Mouse (Mus musculus): ENCODE data around the gene AC124108.1.
"Not testable (repeated sequence)": the region's sequence is repeated elsewhere in the genome, so short reads cannot be mapped to it uniquely, and the experiment has no call there.

The AC124108.1 gene

GRCm38 (mm10) chr1:132191093-132191785, at the start of gene AC124108.1, which contains the start of gene Lemd1:
Gene AC124108.1 (plus strand): TSS chr1:132191457.
Gene Lemd1 (plus strand): TSS chr1:132191431.
- no peak for DNase-seq (ENCODE audit: low spot score in 2 of 2)

GRCm38 (mm10) chr1:132141753-132142152, 49.5 kb upstream of the AC124108.1 start:
- DNase-seq (ENCODE audit: low spot score in 2 of 2), result no peak

GRCm38 (mm10) chr1:132143079-132143478, 48.2 kb upstream of the AC124108.1 start:
- DNase-seq (ENCODE audit: low spot score in 2 of 2), result no peak

- DNase-seq (ENCODE audit: low spot score in 2 of 2), result no peak
These were observed 47.5 kb upstream of the AC124108.1 start for GRCm38 (mm10) chr1:132143730-132144129.

DNA sequence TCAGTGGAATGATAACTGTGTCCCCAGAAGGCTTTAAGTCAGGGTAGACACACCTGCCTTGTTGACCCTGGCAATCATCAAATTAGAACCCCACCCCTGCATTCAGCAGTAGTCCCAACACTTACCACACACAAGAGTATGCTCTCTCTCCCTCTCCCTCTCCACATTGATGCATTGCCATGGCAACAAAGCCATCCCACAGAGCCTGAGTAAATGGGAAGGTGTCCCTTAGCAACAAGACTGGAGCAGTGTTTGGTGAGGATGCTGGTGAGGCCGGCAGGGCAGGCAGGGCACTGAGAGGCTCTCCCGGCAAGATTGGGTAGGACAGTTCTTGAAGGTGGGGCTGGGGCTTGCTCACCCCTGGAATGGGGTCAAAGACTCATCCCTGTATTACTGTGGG, 47.0 kb upstream of the AC124108.1 start:
- no peak for DNase-seq (ENCODE audit: low spot score in 2 of 2)

DNA sequence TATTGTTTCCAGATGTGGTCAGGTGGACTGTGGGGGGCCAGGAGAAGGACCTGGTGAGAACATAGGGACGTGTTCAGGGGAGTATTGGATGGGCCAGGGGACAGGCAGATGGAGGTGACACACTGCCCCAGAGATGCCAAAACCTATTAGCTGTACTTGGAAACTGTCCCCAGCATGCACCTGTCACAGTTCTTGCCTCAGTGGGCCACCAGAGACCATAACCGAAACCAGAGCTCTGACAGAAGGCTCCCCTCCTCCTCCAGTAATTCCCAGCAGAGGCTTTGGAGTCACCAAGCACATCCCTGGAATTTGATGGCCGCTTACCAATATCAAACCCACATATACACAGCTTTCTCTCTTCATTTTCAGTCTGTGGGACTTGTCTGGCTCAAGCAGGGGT, 46.4 kb upstream of the AC124108.1 start:
- DNase-seq (ENCODE audit: low spot score in 2 of 2), result no peak

DNA sequence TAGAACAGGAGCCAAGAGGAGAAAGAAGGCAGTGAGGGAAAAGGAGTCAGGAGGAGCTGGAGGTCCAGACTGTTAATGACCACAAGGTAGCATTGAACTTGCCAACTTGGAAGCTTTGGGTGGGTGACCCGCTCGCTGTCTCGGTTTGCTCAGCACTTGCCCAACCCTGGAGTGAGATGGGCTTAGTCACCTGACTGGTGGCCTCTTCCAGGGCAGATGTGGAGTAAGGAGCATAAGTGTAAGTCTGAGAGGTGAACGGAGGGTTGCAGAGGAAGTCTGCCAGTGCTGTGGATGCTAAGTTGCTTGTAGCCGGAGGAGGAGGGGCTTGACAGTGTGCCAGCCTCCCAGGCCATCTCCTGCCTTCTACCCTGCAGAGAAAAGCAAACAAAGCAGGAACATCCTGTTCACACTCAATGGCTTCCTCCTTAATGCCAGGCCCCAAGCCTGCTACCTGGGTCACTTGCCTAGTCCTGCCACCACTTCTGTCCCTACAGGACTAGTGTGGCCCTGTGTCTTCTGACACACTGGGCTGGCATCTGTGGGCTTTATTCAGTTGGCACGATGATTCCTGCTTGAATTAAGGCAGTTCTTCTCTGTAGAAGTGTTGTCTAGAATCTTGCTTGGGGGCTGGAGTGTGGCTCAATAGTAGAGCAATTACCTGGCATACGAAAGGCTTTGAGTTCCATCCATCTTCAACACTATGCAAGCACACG, 45.1 kb upstream of the AC124108.1 start:
- no peak for DNase-seq (ENCODE audit: low spot score in 2 of 2)

GRCm38 (mm10) chr1:132149410-132149809, 41.8 kb upstream of the AC124108.1 start:
- DNase-seq (ENCODE audit: low spot score in 2 of 2), result no peak

GRCm38 (mm10) chr1:132150171-132150570, 41.1 kb upstream of the AC124108.1 start:
- no peak for DNase-seq (ENCODE audit: low spot score in 2 of 2)

- no peak for DNase-seq (ENCODE audit: low spot score in 2 of 2)
These were observed 40.2 kb upstream of the AC124108.1 start for GRCm38 (mm10) chr1:132150817-132151601.

DNA sequence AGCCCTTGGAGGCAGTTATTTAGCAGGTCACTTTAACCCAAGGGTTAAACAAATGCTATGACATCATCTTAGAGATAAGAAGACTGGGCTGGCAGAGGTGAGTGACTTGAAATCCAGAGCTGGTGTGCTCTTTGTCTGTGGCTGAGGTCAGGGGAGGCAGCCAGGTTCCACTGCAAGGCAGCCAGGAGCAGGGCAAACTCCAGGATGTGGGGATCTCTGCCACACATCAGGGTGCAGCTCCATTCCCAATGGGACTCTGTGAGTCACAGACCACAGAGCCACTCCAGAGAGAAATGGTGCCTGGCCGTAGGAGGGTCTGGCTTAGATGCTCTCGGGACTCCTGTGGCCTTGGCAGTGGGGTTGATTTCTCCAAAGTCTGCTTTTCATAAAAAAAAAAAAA, 39.3 kb upstream of the AC124108.1 start:
- DNase-seq (ENCODE audit: low spot score in 2 of 2), result no peak

- DNase-seq (ENCODE audit: low spot score in 2 of 2), result no peak
These were observed 38.1 kb upstream of the AC124108.1 start for GRCm38 (mm10) chr1:132153086-132153690.

GRCm38 (mm10) chr1:132153691-132154090, 37.6 kb upstream of the AC124108.1 start:
- DNase-seq (ENCODE audit: low spot score in 2 of 2), result no peak

DNA sequence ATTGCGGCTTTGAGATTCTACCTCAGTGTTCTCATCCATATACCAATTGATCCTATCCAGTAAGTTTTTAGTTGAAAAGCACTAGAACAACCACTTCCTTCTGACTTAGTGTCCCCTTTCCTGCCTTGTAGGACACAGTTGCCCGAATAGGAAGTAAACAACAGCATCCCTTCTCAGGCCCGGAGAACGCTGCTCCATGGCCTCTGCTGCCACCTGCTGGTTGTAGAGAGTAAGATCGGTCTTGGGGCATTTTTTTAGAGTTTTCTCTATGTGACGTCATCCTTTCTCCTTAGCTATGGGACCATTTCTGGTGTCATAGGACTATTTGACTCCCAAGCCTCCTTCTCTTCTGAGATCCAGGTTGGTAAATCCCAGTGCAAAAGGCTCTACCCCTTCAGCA, 35.5 kb upstream of the AC124108.1 start:
- DNase-seq (ENCODE audit: low spot score in 2 of 2), result peak; percentile 39 to 72

- peak; percentile 53 to 75 for DNase-seq (ENCODE audit: low spot score in 2 of 2)
These were observed 34.1 kb upstream of the AC124108.1 start for GRCm38 (mm10) chr1:132157016-132157781.

DNA sequence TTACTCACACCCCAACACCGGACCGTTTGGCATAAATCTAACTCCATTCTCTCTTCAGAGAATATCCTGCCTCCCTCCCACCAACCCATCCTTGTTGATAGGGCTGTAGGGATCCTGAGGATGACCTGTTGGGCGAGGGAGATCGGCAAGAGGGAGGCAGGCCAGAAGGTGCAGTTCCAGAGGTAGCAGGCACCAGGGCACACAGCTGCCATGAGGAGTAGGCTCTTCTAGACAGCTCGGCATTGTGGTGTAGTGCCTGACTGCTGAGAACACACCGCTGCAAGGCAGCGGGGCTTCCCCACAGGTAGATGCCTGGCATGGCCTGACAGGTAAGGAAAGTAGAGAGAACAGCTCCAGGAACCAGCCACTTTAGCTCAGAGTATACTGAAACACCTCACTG, 33.4 kb upstream of the AC124108.1 start:
- no peak for DNase-seq (ENCODE audit: low spot score in 2 of 2)

- DNase-seq (ENCODE audit: low spot score in 2 of 2), result no peak
These were observed 32.5 kb upstream of the AC124108.1 start for GRCm38 (mm10) chr1:132158741-132159140.

DNA sequence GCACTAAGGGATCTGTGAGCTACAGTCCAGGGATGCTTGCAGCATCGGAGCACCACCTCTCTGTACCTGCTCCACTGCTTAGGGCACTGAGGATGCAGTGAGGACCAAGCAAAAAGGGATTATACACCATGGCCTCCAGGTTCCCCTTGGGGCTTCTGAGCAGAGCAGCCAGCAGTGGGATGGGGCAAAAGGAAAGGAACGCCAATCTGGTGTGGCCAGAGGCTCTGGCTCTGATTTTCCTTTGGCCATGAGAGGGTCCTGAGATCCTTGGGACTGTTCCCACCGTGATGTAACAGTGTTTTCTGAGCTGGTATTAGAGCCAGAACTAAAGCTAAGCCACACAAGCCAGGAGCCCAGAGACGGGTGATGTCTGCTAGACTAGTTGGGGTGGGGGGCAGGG, 31.6 kb upstream of the AC124108.1 start:
- no peak for DNase-seq (ENCODE audit: low spot score in 2 of 2)

DNA sequence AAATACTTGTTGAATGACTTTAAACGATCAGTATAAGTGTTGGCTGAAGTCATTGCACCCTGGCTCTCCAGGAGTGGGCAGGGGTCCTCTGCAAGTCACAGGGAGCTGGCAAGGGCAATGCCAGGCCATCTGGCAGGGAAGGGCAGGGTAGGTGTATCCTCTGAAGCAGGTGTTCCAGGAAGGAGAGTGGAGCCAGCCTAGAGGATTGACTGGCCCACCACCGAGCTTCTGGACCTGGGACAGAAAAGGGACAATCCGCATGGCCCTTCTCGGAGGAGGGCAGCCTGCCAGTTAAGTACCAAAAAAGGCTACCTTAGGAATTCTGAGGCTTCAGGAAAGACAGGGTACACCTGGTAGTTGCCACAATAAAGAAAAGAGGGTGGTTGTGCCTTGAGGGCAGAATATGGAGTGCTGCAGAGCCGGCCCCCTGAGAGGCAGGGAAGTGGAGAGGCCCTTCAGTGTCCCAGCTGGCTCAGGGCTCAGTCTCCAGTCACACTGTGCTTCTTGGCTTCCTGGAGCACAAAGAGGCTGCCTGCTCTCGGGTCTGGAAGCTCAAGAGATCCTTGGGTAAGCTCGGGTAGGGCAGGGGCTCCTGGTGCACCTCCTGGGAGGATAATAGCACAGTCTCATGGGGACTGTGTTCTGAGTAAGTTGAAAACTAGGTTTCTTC, 29.9 kb upstream of the AC124108.1 start:
- no peak for DNase-seq (ENCODE audit: low spot score in 2 of 2)

GRCm38 (mm10) chr1:132162618-132163017, 28.6 kb upstream of the AC124108.1 start:
- not testable (repeated sequence) for DNase-seq (ENCODE audit: low spot score in 2 of 2)

All from spleen, postnatal 14 days (tissue).